In the genomic region with DNA sequence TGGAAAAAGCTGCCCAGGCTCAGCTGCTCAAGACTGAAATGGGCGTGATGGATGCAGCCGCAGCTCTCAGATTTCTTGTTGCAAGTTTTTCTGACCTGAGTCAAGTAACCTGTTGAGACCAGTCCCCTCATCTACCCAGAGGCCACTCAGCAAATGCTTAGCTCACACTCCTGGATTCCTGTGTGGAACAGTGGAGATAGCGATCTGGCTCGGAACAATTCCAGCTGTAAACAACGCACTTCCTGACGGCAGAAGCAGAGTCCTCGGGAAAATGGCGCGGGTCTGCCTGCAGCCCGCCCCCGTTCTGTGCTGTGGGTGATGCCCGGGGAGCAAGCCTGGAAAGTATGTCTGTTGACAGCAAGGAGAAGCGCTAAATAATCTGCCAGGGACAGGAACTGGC, we compare ENCODE assay signal across 8 mouse cellular contexts.
A peak's percentile ranks its signal among the peaks of the same experiment; 100 is the strongest.
DNase-seq lines count a peak whose midpoint lies in the region; ATAC-seq and TF ChIP-seq lines count a peak whose summit lies in the region.

No protein-coding gene starts in this region.

- H3K9me3 ChIP-seq in E14TG2a.4 (ENCODE audit: low read length) = no peaks in the 10 kb centered on the region
- H3K9me3 ChIP-seq in heart, embryonic 10.5 days = no peaks in the 10 kb centered on the region

- no peak for TF ChIP-seq CTCF in E14TG2a.4 (conservative IDR thresholded peaks at IDR 0.05; ENCODE audit: low read length)
- no peak for TF ChIP-seq CTCF in testis, adult 2 months (IDR thresholded peaks at IDR 0.05; ENCODE audit: control insufficient read depth, insufficient read depth, insufficient replicate concordance, low read depth, low read length)

- peak overlapping the region; percentile 88 for H3K27ac ChIP-seq in heart, embryonic 10.5 days
- peak overlapping the region; percentile 81 for H3K27ac ChIP-seq in testis, adult 2 months (ENCODE audit: control insufficient read depth, insufficient read depth, low read depth, low read length)

- no peaks in the 10 kb centered on the region for H3K36me3 ChIP-seq in E14TG2a.4 (ENCODE audit: insufficient read depth, low read length)
- H3K36me3 ChIP-seq in heart, embryonic 10.5 days = no peaks in the 10 kb centered on the region
- no peaks in the 10 kb centered on the region for H3K36me3 ChIP-seq in testis, adult 2 months (ENCODE audit: control insufficient read depth, insufficient read depth, low read length)

- DNase-seq in embryo, embryonic 11 days = peak; percentile 58
- DNase-seq in heart, embryonic 10.5 days (ENCODE audit: low spot score) = no peak
- peak; percentile 74 for DNase-seq in kidney, adult 9 months
- peak; percentile 92 for DNase-seq in lung, postnatal 10 days
- no peak for DNase-seq in layer of hippocampus, adult 8-10 months (ENCODE audit: low spot score in 2 of 2)

- peak overlapping the region; percentile 70 for H3K4me3 ChIP-seq in E14TG2a.4 (replicated peaks; ENCODE audit: low read length)
- peak overlapping the region; percentile 50 for H3K4me3 ChIP-seq in heart, embryonic 10.5 days
- H3K4me3 ChIP-seq in testis, adult 2 months (ENCODE audit: control insufficient read depth, low read depth, low read length) = peak overlapping the region; percentile 71

- H3K27me3 ChIP-seq in E14TG2a.4 (ENCODE audit: insufficient read depth, low read length) = no peaks in the 10 kb centered on the region
- H3K27me3 ChIP-seq in heart, embryonic 10.5 days (ENCODE audit: insufficient read depth, poor library complexity, severe bottlenecking) = no peaks in the 10 kb centered on the region
- H3K27me3 ChIP-seq in testis, adult 2 months (ENCODE audit: control insufficient read depth, insufficient read depth, low read length) = no peaks in the 10 kb centered on the region

- no peak for ATAC-seq in monocyte, adult 5-6 weeks (replicated peaks; ENCODE audit: insufficient number of reproducible peaks, low FRiP score, low TSS enrichment, poor library complexity, severe bottlenecking)

- peaks cover 64% of the 10 kb centered on the region for H3K4me1 ChIP-seq in E14TG2a.4 (replicated peaks; ENCODE audit: low read depth, low read length)
- H3K4me1 ChIP-seq in heart, embryonic 10.5 days = peaks cover 39% of the 10 kb centered on the region
- peaks cover 8% of the 10 kb centered on the region for H3K4me1 ChIP-seq in testis, adult 2 months (ENCODE audit: control insufficient read depth, insufficient read depth, low read length)

- WGBS in heart, embryonic 10.5 days = 9% methylated on average over 13 of the region's 13 CpGs

- no peak for TF ChIP-seq POLR2A in testis, adult 2 months (IDR thresholded peaks at IDR 0.05; ENCODE audit: control insufficient read depth, low read depth, low read length)

Comparison
In these comparisons a context has a peak if more than half of its experiments do, and no peak if none do; other contexts are left out.
1. DNase-seq: peak in embryo, embryonic 11 days (single experiment), kidney, adult 9 months (single experiment) and lung, postnatal 10 days (single experiment); none in heart, embryonic 10.5 days (single experiment) and layer of hippocampus, adult 8-10 months (0 of 2).
2. Peak in every context shown above with its lines, with median percentiles within 50 percentile points of each other: H3K4me3 ChIP-seq.